Mouse (Mus musculus): ENCODE data around the gene Ldlrad3.

DNA sequence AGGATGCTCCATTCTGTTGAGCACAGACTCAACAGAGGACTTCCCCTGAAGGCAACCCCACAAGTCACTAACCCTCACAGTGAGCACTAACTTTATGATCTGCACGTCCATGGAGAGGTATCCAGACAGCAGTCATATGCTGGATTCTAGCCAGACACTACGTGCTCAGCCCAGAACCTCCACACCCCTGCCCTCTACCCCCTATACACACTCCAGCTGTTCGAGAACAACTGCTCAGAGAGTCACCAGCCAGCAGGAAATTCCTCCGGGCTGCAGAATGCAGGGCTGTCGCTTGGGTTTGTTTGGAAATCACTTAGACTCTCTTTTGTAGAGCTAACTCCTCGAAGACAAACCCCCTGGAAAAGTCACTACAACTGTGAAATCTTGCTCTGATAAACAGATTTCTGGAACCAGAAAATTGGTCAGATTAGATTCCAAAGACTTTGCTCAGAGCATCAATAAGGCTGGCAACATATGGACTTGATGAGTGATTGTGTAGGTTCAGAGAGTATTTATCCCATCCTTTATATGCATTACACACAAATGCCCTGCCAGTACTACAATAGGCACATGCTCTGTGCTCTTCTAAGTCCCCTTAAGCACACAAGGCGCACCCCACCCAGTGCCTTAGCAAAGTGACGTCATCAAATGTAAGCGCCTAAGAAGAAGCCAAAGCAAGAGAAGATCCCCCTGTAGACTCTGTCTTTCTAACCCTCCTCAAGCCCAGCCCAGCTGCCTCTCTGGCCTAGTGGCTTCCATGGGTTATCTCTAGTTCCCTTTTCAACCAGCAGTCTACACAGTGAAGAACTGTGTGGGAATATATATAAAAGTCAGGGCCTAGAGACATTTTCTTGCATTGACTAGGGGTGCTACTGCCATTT lies 69.4 kb downstream of the Ldlrad3 start:
- TF ChIP-seq POLR2A (IDR thresholded peaks at IDR 0.05; ENCODE audit: borderline replicate concordance, control insufficient read depth, low read depth, low read length): no peak
- no peak for TF ChIP-seq CTCF (IDR thresholded peaks at IDR 0.05; ENCODE audit: control insufficient read depth, insufficient read depth, low read length)

All from bone marrow, adult 2 months (tissue).